Mouse (Mus musculus) hindbrain, embryonic 11.5 days (tissue): ENCODE measurements around the gene Fgfr4. TPM values are rescaled to one million over a fixed set of nuclear protein-coding genes. Genes with fewer than 3 reads are reported as not detected.
A peak's percentile ranks its signal among the peaks of the same experiment; 100 is the strongest.

Experiments used
- ATAC-seq: fragments of 200-750 bp; cut with Nextera tagmentation; 2 replicates; pipeline ENCODE4 v1.8.0; 2017; ENCODE audit warnings: mild to moderate bottlenecking, moderate TSS enrichment, moderate library complexity; ENCODE audit not compliant: low FRiP score
- DNase-seq: peaks from one replicate; pipeline ENCODE4 v3.0.0-alpha.2; 2015; ENCODE audit warnings: low spot score
- H3K27ac ChIP-seq: fragments of 300-500 bp; sonication (generic); 2 replicates; pipeline ENCODE4 v1.5.1; 2014; ENCODE audit warnings: mild to moderate bottlenecking, low read depth, low read length
- H3K27me3 ChIP-seq: fragments of 300-500 bp; sonication (generic); 2 replicates; pipeline ENCODE4 v1.6.1; 2014; ENCODE audit warnings: mild to moderate bottlenecking, low read length, moderate library complexity, mixed read lengths; ENCODE audit not compliant: control insufficient read depth, insufficient read depth
- H3K36me3 ChIP-seq: fragments of 300-500 bp; sonication (generic); 2 replicates; pipeline ENCODE4 v1.6.1; 2014; ENCODE audit warnings: mild to moderate bottlenecking, low read length, moderate library complexity, mixed read lengths; ENCODE audit not compliant: control insufficient read depth, insufficient read depth
- H3K4me1 ChIP-seq: fragments of 300-500 bp; sonication (generic); replicated peaks from 2 replicates; pipeline ENCODE4 v1.6.1; 2014; ENCODE audit warnings: low read length, mixed read lengths; ENCODE audit not compliant: control insufficient read depth, insufficient read depth
- H3K4me2 ChIP-seq: fragments of 300-500 bp; sonication (generic); replicated peaks from 2 replicates; pipeline ENCODE4 v1.6.1; 2014; ENCODE audit warnings: mild to moderate bottlenecking, low read depth, low read length
- H3K4me3 ChIP-seq: fragments of 300-500 bp; sonication (generic); 2 replicates; pipeline ENCODE4 v1.5.1; 2014; ENCODE audit warnings: low read depth, low read length
- H3K9ac ChIP-seq: fragments of 300-500 bp; sonication (generic); 2 replicates; pipeline ENCODE4 v1.6.1; 2014; ENCODE audit warnings: low read depth, low read length
- H3K9me3 ChIP-seq: fragments of 300-500 bp; sonication (generic); 2 replicates; pipeline ENCODE4 v1.6.1; 2016; ENCODE audit warnings: low read length; ENCODE audit not compliant: control insufficient read depth
- WGBS: fragments of 180-500 bp; shearing (Covaris S2); extraction: QIAGEN DNeasy Blood & Tissue Kit; methylation state at CpG from one replicate; pipeline ENCODE4 v1.1.7; 2014; 5-methylcytosine and 5-hydroxymethylcytosine counted together
- polyA plus RNA-seq: library from polyadenylated mRNA; unstranded; fragments of >200 nt; fragmentation: Nextera tagmentation; extraction: Ambion mirVana; gene quantifications from 2 replicates; pipeline ENCODE4 v1.2.1, GENCODE M21; 2014

Fgfr4 gene
- polyA plus RNA-seq, 1 experiment from 2014 or later = 0.66 TPM

GRCm38 (mm10) chr13:55133448-55133847 is 19.0 kb upstream of the Fgfr4 start, which contains the start of gene Gm17617:
TSS of gene Gm17617 (minus strand) at chr13:55133548.
- no peaks in the 10 kb centered on the region for H3K9me3 ChIP-seq
- no peak within 1 kb of the TSS for H3K4me3 ChIP-seq
- H3K36me3 ChIP-seq = peaks cover 4% of the 10 kb centered on the region; the same call in 1 of the 2 replicates
- ATAC-seq = no peak
- WGBS = 87% methylated on average over 2 of the region's 2 CpGs
- H3K4me2 ChIP-seq = no peak within 1 kb of the TSS
- H3K4me1 ChIP-seq = no peaks in the 10 kb centered on the region
- no peak for DNase-seq
- H3K27me3 ChIP-seq = no peaks in the 10 kb centered on the region
- H3K9ac ChIP-seq = no peak within 1 kb of the TSS
- H3K27ac ChIP-seq = no peak within 1 kb of the TSS

GRCm38 (mm10) chr13:55135382-55135781 is 17.1 kb upstream of the Fgfr4 start:
- no peak overlapping the region for H3K4me3 ChIP-seq
- no peaks in the 10 kb centered on the region for H3K9me3 ChIP-seq
- H3K9ac ChIP-seq = no peak overlapping the region
- peaks cover 4% of the 10 kb centered on the region; the same call in 1 of the 2 replicates for H3K36me3 ChIP-seq
- ATAC-seq (no peak), DNase-seq (peak; percentile 41)
- WGBS = 8% methylated on average over 5 of the region's 5 CpGs
- H3K27me3 ChIP-seq = no peaks in the 10 kb centered on the region
- no peaks in the 10 kb centered on the region for H3K4me1 ChIP-seq
- H3K27ac ChIP-seq = no peak overlapping the region
- no peak overlapping the region for H3K4me2 ChIP-seq

- DNase-seq (no peak), ATAC-seq (no peak)
- Histone ChIP-seq H3K9ac (no peak overlapping the region), H3K4me2 (no peak overlapping the region), H3K4me1 (no peaks in the 10 kb centered on the region), H3K4me3 (no peak overlapping the region), H3K27ac (no peak overlapping the region), H3K9me3 (no peaks in the 10 kb centered on the region), H3K27me3 (no peaks in the 10 kb centered on the region), H3K36me3 (no peaks in the 10 kb centered on the region)
- whole genome bisulfite sequencing = 81% methylated on average over 2 of the region's 2 CpGs
These were observed 12.2 kb upstream of the Fgfr4 start for GRCm38 (mm10) chr13:55140271-55140670.

GRCm38 (mm10) chr13:55153951-55154350 is 1.5 kb downstream of the Fgfr4 start:
- 87% methylated on average over 5 of the region's 5 CpGs for WGBS
- Histone ChIP-seq H3K9me3 (no peaks in the 10 kb centered on the region), H3K4me2 (no peak overlapping the region), H3K27ac (no peak overlapping the region), H3K4me3 (no peak overlapping the region), H3K4me1 (peaks cover 2% of the 10 kb centered on the region; the same call in 1 of the 2 replicates), H3K9ac (no peak overlapping the region), H3K36me3 (no peaks in the 10 kb centered on the region), H3K27me3 (peaks cover 13% of the 10 kb centered on the region)
- DNase-seq (no peak), ATAC-seq (no peak)

- no peak overlapping the region for H3K4me3 ChIP-seq
- H3K4me2 ChIP-seq = no peak overlapping the region
- no peaks in the 10 kb centered on the region for H3K4me1 ChIP-seq
- no peak overlapping the region for H3K27ac ChIP-seq
- H3K9ac ChIP-seq = no peak overlapping the region
- WGBS = 66% methylated on average over 7 of the region's 7 CpGs
- DNase-seq (no peak), ATAC-seq (no peak)
- H3K36me3 ChIP-seq = no peaks in the 10 kb centered on the region
- H3K9me3 ChIP-seq = no peaks in the 10 kb centered on the region
- H3K27me3 ChIP-seq = no peaks in the 10 kb centered on the region
These were observed 9.9 kb downstream of the Fgfr4 start for GRCm38 (mm10) chr13:55162365-55162764.

- no peaks in the 10 kb centered on the region for H3K36me3 ChIP-seq
- DNase-seq (no peak), ATAC-seq (no peak)
- no peak overlapping the region for H3K4me3 ChIP-seq
- no peak overlapping the region for H3K9ac ChIP-seq
- H3K27ac ChIP-seq = no peak overlapping the region
- H3K4me1 ChIP-seq = 0 out of 2 replicates have a peak, but pooled peaks cover 3% of the 10 kb centered on the region
- no peaks in the 10 kb centered on the region for H3K9me3 ChIP-seq
- no peaks in the 10 kb centered on the region for H3K27me3 ChIP-seq
- no peak overlapping the region for H3K4me2 ChIP-seq
- WGBS = 60% methylated on average over 5 of the region's 5 CpGs
These were observed 11.1 kb downstream of the Fgfr4 start for GRCm38 (mm10) chr13:55163553-55163952.

- Histone ChIP-seq H3K4me3 (no peak overlapping the region), H3K36me3 (no peaks in the 10 kb centered on the region), H3K4me1 (0 out of 2 replicates have a peak, but pooled peaks cover 10% of the 10 kb centered on the region), H3K27ac (no peak overlapping the region), H3K9me3 (no peaks in the 10 kb centered on the region), H3K9ac (no peak overlapping the region), H3K4me2 (no peak overlapping the region), H3K27me3 (no peaks in the 10 kb centered on the region)
- no peak for ATAC-seq
- 92% methylated on average over 16 of the region's 16 CpGs for WGBS
- DNase-seq = no peak
These were observed 13.4 kb downstream of the Fgfr4 start for GRCm38 (mm10) chr13:55165831-55166339.

- 90% methylated on average over 32 of the region's 32 CpGs for WGBS
- no peaks in the 10 kb centered on the region for H3K27me3 ChIP-seq
- no peak overlapping the region for H3K4me3 ChIP-seq
- H3K27ac ChIP-seq = no peak overlapping the region
- H3K36me3 ChIP-seq = no peaks in the 10 kb centered on the region
- DNase-seq (no peak), ATAC-seq (no peak)
- peaks cover 21% of the 10 kb centered on the region for H3K4me1 ChIP-seq
- H3K9ac ChIP-seq = no peak overlapping the region
- no peak overlapping the region for H3K4me2 ChIP-seq
- no peaks in the 10 kb centered on the region for H3K9me3 ChIP-seq
These were observed 14.6 kb downstream of the Fgfr4 start for GRCm38 (mm10) chr13:55166806-55167725.

GRCm38 (mm10) chr13:55167798-55168197 is 15.4 kb downstream of the Fgfr4 start:
- DNase-seq (no peak), ATAC-seq (no peak)
- WGBS = 73% methylated on average over 11 of the region's 11 CpGs
- Histone ChIP-seq H3K27me3 (no peaks in the 10 kb centered on the region), H3K9me3 (no peaks in the 10 kb centered on the region), H3K4me1 (peaks cover 24% of the 10 kb centered on the region), H3K4me2 (no peak overlapping the region), H3K9ac (no peak overlapping the region), H3K4me3 (no peak overlapping the region), H3K36me3 (no peaks in the 10 kb centered on the region), H3K27ac (no peak overlapping the region)
